Mouse (Mus musculus): Measurements from ENCODE around the gene Cnfn.
A peak's percentile ranks its signal among the peaks of the same experiment; 100 is the strongest.

Gene Cnfn

GRCm38 (mm10) chr7:25390054-25390770 is 20.7 kb upstream of the Cnfn start:
- no peak for DNase-seq

DNA sequence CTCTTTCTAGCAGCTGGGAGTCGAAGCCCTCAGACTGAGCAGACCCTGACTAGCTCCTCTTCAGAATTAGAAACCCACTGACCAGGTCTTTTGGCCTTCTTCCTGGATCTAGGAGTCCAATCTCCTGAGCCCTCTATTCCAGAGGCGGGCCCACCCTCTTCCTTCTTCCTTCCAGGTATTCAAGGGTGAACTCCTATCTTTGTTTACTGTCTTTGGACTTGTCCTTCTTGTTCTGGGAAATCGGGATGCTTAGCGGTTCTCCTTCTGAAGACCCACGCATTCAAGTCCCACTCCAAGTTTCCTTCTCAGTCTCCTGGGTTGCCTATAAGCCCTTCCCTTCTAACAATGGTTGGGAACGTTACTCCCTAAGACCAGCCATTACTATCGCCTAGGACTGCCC is 19.4 kb upstream of the Cnfn start:
- no peak for DNase-seq

DNA sequence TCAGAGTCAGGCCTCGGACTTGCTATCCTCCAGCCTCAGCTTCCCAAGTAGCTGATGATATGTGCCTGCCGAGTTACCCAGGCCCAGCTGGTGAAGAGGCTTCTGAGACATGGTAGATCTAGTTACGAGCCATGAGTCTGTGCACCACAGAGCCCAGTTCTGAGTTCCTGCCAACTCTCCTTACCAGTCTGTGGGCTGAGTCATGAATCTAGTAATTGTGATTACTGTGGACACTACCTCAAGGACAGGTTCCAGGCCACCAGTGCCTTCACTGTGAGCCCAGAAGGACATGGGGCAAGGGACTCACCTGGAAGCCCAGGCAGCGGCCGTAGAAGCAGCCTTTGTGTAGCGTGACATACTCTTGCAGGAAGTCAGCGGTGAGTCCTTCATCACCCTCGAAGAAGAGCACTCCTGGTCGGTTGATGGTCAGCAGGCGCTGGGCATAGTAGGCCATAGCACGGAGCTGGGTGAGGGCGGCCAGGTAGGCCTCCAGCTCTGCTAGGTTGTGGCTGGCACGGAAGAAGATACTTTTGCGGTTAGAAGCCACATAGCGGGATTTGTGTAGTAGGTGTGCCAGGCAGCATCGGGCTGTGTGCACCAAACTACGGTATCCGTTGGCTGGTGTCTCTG is 18.4 kb upstream of the Cnfn start:
- DNase-seq = no peak

- DNase-seq = peak; percentile 84 to 85
Observed at GRCm38 (mm10) chr7:25385850-25386555, 16.5 kb upstream of the Cnfn start.

GRCm38 (mm10) chr7:25385259-25385658 is 15.7 kb upstream of the Cnfn start:
- peak in 1 of 2 experiments; percentile 10 for DNase-seq

- no peak for DNase-seq
Observed at GRCm38 (mm10) chr7:25384818-25385217, 15.3 kb upstream of the Cnfn start.

DNA sequence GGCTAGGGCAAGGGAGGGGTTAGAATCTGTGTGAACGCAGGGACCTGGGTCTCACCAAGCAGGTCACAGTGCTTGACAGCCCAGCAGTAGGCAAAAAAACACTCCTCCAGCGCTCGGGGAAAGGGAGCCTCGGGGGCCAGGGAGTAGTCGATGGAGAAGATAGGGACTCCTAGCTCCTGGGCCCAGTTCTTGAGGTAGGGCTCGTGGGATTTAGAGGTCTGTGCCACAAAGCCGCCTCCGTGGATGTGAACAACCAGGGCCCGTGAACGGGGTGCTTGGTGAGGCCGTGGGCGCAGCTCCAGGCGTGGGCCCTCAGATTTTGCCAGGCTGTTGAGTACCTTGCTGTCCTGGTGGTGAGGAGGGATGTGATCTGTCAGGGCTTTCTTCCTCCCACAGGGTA is 14.8 kb upstream of the Cnfn start:
- DNase-seq = no peak

GRCm38 (mm10) chr7:25383891-25384290 is 14.4 kb upstream of the Cnfn start:
- no peak for DNase-seq

- DNase-seq = no peak
Observed at GRCm38 (mm10) chr7:25383385-25383784, 13.9 kb upstream of the Cnfn start.

GRCm38 (mm10) chr7:25382541-25382940 is 13.0 kb upstream of the Cnfn start:
- DNase-seq = no peak

GRCm38 (mm10) chr7:25381284-25381680 is 11.8 kb upstream of the Cnfn start:
- no peak for DNase-seq

DNA sequence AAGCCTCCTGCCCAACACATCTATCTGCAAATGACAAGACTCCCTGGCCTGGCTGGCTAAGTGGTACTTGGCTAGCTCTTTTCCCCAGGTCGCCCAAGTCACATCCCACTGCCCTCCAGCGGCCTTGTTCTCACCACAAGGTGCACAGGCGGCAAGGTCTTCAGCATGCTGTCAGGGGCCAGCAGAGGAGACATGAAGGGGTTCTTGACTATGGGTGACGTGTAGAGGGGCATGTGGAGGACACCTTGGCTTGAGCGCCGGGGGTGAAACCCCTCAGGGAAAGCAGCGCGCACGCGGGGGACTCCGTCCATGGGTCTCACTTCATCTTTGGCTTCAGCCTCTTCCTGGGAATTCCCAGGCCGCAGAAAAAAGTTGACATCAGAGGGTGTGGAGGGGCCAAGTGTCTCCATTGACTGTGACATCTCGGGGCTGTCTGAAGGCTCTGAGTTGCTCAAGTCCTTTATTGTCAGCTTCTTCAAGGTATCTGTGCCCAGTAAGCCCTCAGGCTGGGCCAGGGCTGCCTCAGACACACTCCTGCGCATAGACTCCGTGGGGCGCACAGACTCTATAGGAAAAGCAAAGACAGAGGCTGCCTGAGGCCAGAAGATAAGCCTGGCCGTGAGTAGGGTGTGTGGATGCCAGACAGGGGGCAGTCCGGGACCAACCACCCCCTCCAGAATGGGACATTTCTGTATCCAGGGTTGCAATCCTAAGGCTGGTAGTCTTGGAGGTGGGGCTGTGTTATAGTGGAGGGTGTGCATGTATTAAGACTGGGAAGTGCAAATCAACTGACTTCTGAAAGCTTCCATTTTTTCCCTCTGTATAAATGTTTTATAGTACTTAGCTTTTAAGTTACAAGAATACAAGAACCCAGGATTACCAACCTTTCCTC is 11.1 kb upstream of the Cnfn start:
- DNase-seq = no peak

- peak in 1 of 2 experiments; percentile 48 for DNase-seq
Observed at GRCm38 (mm10) chr7:25379551-25380351, 10.2 kb upstream of the Cnfn start.

- DNase-seq = no peak
Observed at GRCm38 (mm10) chr7:25378181-25379100, 8.9 kb upstream of the Cnfn start.

GRCm38 (mm10) chr7:25377100-25377700 is 7.7 kb upstream of the Cnfn start:
- no peak for DNase-seq

DNA sequence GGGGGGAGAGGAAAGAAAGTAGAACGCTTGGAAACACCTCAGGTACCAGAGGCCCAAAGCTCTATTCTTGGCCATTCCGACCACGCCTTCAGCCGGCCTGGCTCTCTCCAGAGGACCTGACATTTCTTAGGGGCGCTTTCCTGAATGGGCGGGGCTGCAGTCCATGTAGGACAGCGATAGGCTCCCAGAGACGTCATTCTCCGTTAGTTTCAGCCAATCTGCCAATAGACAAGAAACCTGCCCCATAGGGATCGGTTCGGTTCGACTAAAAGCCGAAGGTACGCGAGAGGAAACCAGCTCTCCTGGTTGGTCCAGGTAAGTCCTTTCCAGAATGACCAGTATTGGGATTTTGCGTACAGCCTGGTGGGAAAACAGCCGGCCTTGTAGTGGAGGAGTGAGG is 7.0 kb upstream of the Cnfn start:
- peak; percentile 92 to 98 for DNase-seq

DNA sequence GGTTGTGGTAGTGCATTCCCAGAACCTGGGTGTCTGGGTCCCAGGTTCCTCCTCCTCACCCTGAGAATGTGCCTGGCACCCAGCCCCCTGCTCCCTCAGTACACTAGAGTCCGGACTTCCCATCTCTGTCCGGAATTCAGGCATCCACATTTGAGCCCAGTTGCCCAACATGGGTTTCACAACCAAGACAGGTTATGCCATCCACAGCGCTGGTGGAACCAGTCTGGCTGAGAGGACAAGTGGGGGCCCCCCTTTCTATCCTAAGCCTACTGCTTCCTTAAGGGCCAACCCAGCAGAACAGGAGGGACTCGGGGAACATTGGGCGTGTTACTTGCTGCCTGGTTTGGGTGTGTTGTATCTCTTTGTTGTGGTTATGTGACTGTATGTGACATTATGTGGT is 2.9 kb upstream of the Cnfn start:
- no peak for DNase-seq

GRCm38 (mm10) chr7:25368333-25368732 is 1.2 kb downstream of the Cnfn start:
- DNase-seq = peak; percentile 49 to 59

GRCm38 (mm10) chr7:25367632-25368293 is 1.8 kb downstream of the Cnfn start:
- DNase-seq = peak in 1 of 2 experiments; percentile 36

All from cerebellum, postnatal 36 days (tissue).